Mouse (Mus musculus) neural tube, embryonic 14.5 days (tissue): ENCODE results near the gene Acot7. TPM values are rescaled to one million over a fixed set of nuclear protein-coding genes. Genes with fewer than 3 reads are reported as not detected.

Source experiments
- ATAC-seq: fragments of 200-750 bp; cut with Nextera tagmentation; 2 replicates; pipeline ENCODE4 v1.8.0; 2017; ENCODE audit warnings: low read depth, mild to moderate bottlenecking, moderate TSS enrichment, moderate library complexity
- H3K27ac ChIP-seq: fragments of 300-500 bp; sonication (generic); 2 replicates; pipeline ENCODE4 v1.5.1; 2014; ENCODE audit warnings: low read depth, mild to moderate bottlenecking, control low read depth, low read length, moderate library complexity, mixed read lengths
- H3K27me3 ChIP-seq: fragments of 300-500 bp; sonication (generic); 2 replicates; pipeline ENCODE4 v1.6.1; 2014; ENCODE audit warnings: low read length; ENCODE audit not compliant: control insufficient read depth, insufficient read depth
- H3K36me3 ChIP-seq: fragments of 300-500 bp; sonication (generic); 2 replicates; pipeline ENCODE4 v1.6.1; 2014; ENCODE audit warnings: low read length, mixed read lengths; ENCODE audit not compliant: control insufficient read depth, insufficient read depth
- H3K4me1 ChIP-seq: fragments of 300-500 bp; sonication (generic); 2 replicates; pipeline ENCODE4 v1.6.1; 2014; ENCODE audit warnings: low read length; ENCODE audit not compliant: control insufficient read depth, insufficient read depth
- H3K4me2 ChIP-seq: fragments of 300-500 bp; sonication (generic); 2 replicates; pipeline ENCODE4 v1.6.1; 2014; ENCODE audit warnings: mild to moderate bottlenecking, low read depth, low read length, control low read depth
- H3K4me3 ChIP-seq: fragments of 300-500 bp; sonication (generic); 2 replicates; pipeline ENCODE4 v1.5.1; 2014; ENCODE audit warnings: low read depth, low read length, control low read depth, mixed read lengths
- H3K9ac ChIP-seq: fragments of 300-500 bp; sonication (generic); replicated peaks from 2 replicates; pipeline ENCODE4 v1.6.1; 2014; ENCODE audit warnings: low read depth, mild to moderate bottlenecking, control low read depth, low read length, mixed read lengths
- H3K9me3 ChIP-seq: fragments of 300-500 bp; sonication (generic); 2 replicates; pipeline ENCODE4 v1.6.1; 2016; ENCODE audit warnings: low read length; ENCODE audit not compliant: control insufficient read depth
- WGBS: fragments of 180-500 bp; shearing (Covaris S2); extraction: QIAGEN DNeasy Blood & Tissue Kit; methylation state at CpG from one replicate; pipeline ENCODE4 v1.1.7; 2014; 5-methylcytosine and 5-hydroxymethylcytosine counted together
- polyA plus RNA-seq: library from polyadenylated mRNA; unstranded; fragments of >200 nt; fragmentation: Nextera tagmentation; extraction: Ambion mirVana; gene quantifications from 2 replicates; pipeline ENCODE4 v1.2.1, GENCODE M21; 2014

Gene Acot7
- polyA plus RNA-seq, 1 experiment from 2014 or later: 348 TPM

GRCm38 (mm10) chr4:152184353-152185035, 6.6 kb downstream of the Acot7 start:
- Histone ChIP-seq H3K4me1 (peaks cover 18% of the 10 kb centered on the region), H3K4me2 (no peak overlapping the region), H3K27me3 (no peaks in the 10 kb centered on the region), H3K4me3 (no peak overlapping the region), H3K9ac (no peak overlapping the region), H3K27ac (no peak overlapping the region), H3K36me3 (no peaks in the 10 kb centered on the region), H3K9me3 (no peaks in the 10 kb centered on the region)
- ATAC-seq: no peak
- 63% methylated on average over 7 of the region's 7 CpGs for WGBS

GRCm38 (mm10) chr4:152185137-152185509, 7.2 kb downstream of the Acot7 start:
- no peak overlapping the region for H3K4me2 ChIP-seq
- H3K36me3 ChIP-seq: no peaks in the 10 kb centered on the region
- H3K9me3 ChIP-seq: no peaks in the 10 kb centered on the region
- no peak overlapping the region for H3K4me3 ChIP-seq
- H3K27ac ChIP-seq: peak overlapping the region; percentile 53; the same call in 1 of the 2 replicates
- H3K4me1 ChIP-seq: peaks cover 15% of the 10 kb centered on the region
- H3K27me3 ChIP-seq: no peaks in the 10 kb centered on the region
- peak overlapping the region; percentile 12; the same call in 1 of the 2 replicates for H3K9ac ChIP-seq
- ATAC-seq: peak; percentile 62
- WGBS: 3% methylated on average over 3 of the region's 3 CpGs

- WGBS: 9% methylated on average over 19 of the region's 19 CpGs
- Histone ChIP-seq H3K27me3 (no peaks in the 10 kb centered on the region), H3K36me3 (no peaks in the 10 kb centered on the region), H3K4me2 (peak overlapping the region; percentile 26; the same call in 1 of the 2 replicates), H3K4me1 (peaks cover 12% of the 10 kb centered on the region), H3K4me3 (no peak overlapping the region), H3K9me3 (no peaks in the 10 kb centered on the region), H3K9ac (peak overlapping the region; percentile 32), H3K27ac (peak overlapping the region; percentile 53; the same call in 1 of the 2 replicates)
- peak; percentile 55; the same call in 1 of the 2 replicates for ATAC-seq
Measured at GRCm38 (mm10) chr4:152185510-152186204, 7.7 kb downstream of the Acot7 start.

- no peak overlapping the region for H3K4me3 ChIP-seq
- no peaks in the 10 kb centered on the region for H3K9me3 ChIP-seq
- H3K27me3 ChIP-seq: no peaks in the 10 kb centered on the region
- ATAC-seq: no peak
- WGBS: 51% methylated on average over 14 of the region's 14 CpGs
- peaks cover 12% of the 10 kb centered on the region for H3K4me1 ChIP-seq
- peak overlapping the region; percentile 26; the same call in 1 of the 2 replicates for H3K4me2 ChIP-seq
- peak overlapping the region; percentile 53; the same call in 1 of the 2 replicates for H3K27ac ChIP-seq
- H3K9ac ChIP-seq: peak overlapping the region; percentile 32; the same call in 1 of the 2 replicates
- no peaks in the 10 kb centered on the region for H3K36me3 ChIP-seq
Measured at GRCm38 (mm10) chr4:152186205-152187082, 8.5 kb downstream of the Acot7 start.

- WGBS: 90% methylated on average over 9 of the region's 9 CpGs
- Histone ChIP-seq H3K4me3 (no peak overlapping the region), H3K27ac (no peak overlapping the region), H3K4me2 (no peak overlapping the region), H3K36me3 (no peaks in the 10 kb centered on the region), H3K27me3 (no peaks in the 10 kb centered on the region), H3K9me3 (no peaks in the 10 kb centered on the region), H3K4me1 (peaks cover 12% of the 10 kb centered on the region), H3K9ac (no peak overlapping the region)
- no peak for ATAC-seq
Measured at GRCm38 (mm10) chr4:152187142-152187541, 9.2 kb downstream of the Acot7 start.

- Histone ChIP-seq H3K9me3 (no peaks in the 10 kb centered on the region), H3K4me1 (peaks cover 12% of the 10 kb centered on the region), H3K36me3 (no peaks in the 10 kb centered on the region), H3K27ac (no peak overlapping the region), H3K27me3 (no peaks in the 10 kb centered on the region), H3K4me3 (no peak overlapping the region), H3K4me2 (no peak overlapping the region), H3K9ac (no peak overlapping the region)
- no peak for ATAC-seq
- WGBS: 96% methylated on average over 2 of the region's 2 CpGs
Measured at GRCm38 (mm10) chr4:152188651-152189050, 10.7 kb downstream of the Acot7 start.

- ATAC-seq: no peak
- H3K27ac ChIP-seq: no peak overlapping the region
- no peak overlapping the region for H3K9ac ChIP-seq
- H3K36me3 ChIP-seq: no peaks in the 10 kb centered on the region
- no peaks in the 10 kb centered on the region for H3K9me3 ChIP-seq
- no peak overlapping the region for H3K4me2 ChIP-seq
- 90% methylated on average over 6 of the region's 6 CpGs for WGBS
- peaks cover 12% of the 10 kb centered on the region for H3K4me1 ChIP-seq
- no peaks in the 10 kb centered on the region for H3K27me3 ChIP-seq
- H3K4me3 ChIP-seq: no peak overlapping the region
Measured at GRCm38 (mm10) chr4:152189071-152189470, 11.1 kb downstream of the Acot7 start.

GRCm38 (mm10) chr4:152189691-152190090, 11.8 kb downstream of the Acot7 start:
- H3K4me2 ChIP-seq: no peak overlapping the region
- H3K4me1 ChIP-seq: peaks cover 12% of the 10 kb centered on the region
- 93% methylated on average over 4 of the region's 4 CpGs for WGBS
- no peaks in the 10 kb centered on the region for H3K9me3 ChIP-seq
- H3K9ac ChIP-seq: no peak overlapping the region
- H3K27me3 ChIP-seq: no peaks in the 10 kb centered on the region
- H3K36me3 ChIP-seq: no peaks in the 10 kb centered on the region
- no peak overlapping the region for H3K4me3 ChIP-seq
- no peak for ATAC-seq
- H3K27ac ChIP-seq: no peak overlapping the region
